Mouse (Mus musculus): Measurements from ENCODE around the gene Fgf22.

GRCm38 (mm10) chr10:79726090-79726489 lies 28.8 kb upstream of the Fgf22 start:
- TF ChIP-seq CTCF (IDR thresholded peaks at IDR 0.05; ENCODE audit: low read depth, low read length) (peak; percentile 84), EP300 (IDR thresholded peaks at IDR 0.05; ENCODE audit: insufficient read depth, low read depth, low read length) (no peak)

Data from ES-Bruce4 (cell line).